Mouse (Mus musculus) hindbrain, embryonic 15.5 days (tissue): ENCODE measurements around the gene Gm37240. TPM values are rescaled to one million over a fixed set of nuclear protein-coding genes. Genes with fewer than 3 reads are reported as not detected.

Experiments
- ATAC-seq: fragments of 200-750 bp; cut with Nextera tagmentation; 2 replicates; pipeline ENCODE4 v1.8.0; 2017; ENCODE audit warnings: low read depth, moderate number of reproducible peaks, moderate TSS enrichment; ENCODE audit not compliant: low FRiP score
- H3K27ac ChIP-seq: fragments of 300-500 bp; sonication (generic); replicated peaks from 2 replicates; pipeline ENCODE4 v1.5.1; 2015; ENCODE audit warnings: mild to moderate bottlenecking, inconsistent platforms
- H3K27me3 ChIP-seq: fragments of 300-500 bp; sonication (generic); 2 replicates; pipeline ENCODE4 v1.6.1; 2015; ENCODE audit warnings: control low read depth, inconsistent platforms
- H3K36me3 ChIP-seq: fragments of 300-500 bp; sonication (generic); 2 replicates; pipeline ENCODE4 v1.6.1; 2015; ENCODE audit warnings: control low read depth, inconsistent platforms
- H3K4me1 ChIP-seq: fragments of 300-500 bp; sonication (generic); replicated peaks from 2 replicates; pipeline ENCODE4 v1.6.1; 2015; ENCODE audit warnings: control low read depth, inconsistent platforms
- H3K4me2 ChIP-seq: fragments of 300-500 bp; sonication (generic); 2 replicates; pipeline ENCODE4 v1.6.1; 2015; ENCODE audit warnings: moderate library complexity, mild to moderate bottlenecking, inconsistent platforms
- H3K4me3 ChIP-seq: fragments of 300-500 bp; sonication (generic); 2 replicates; pipeline ENCODE4 v1.5.1; 2015; ENCODE audit warnings: mild to moderate bottlenecking, inconsistent platforms
- H3K9ac ChIP-seq: fragments of 300-500 bp; sonication (generic); 2 replicates; pipeline ENCODE4 v1.6.1; 2015; ENCODE audit warnings: inconsistent platforms
- H3K9me3 ChIP-seq: fragments of 300-500 bp; sonication (generic); 2 replicates; pipeline ENCODE4 v1.6.1; 2016; ENCODE audit warnings: control low read depth, inconsistent platforms
- WGBS: fragments of 180-500 bp; shearing (Covaris S2); methylation state at CpG from one replicate; pipeline ENCODE4 v1.1.7; 2015; 5-methylcytosine and 5-hydroxymethylcytosine counted together
- polyA plus RNA-seq: library from polyadenylated mRNA; unstranded; fragments of >200 nt; fragmentation: Nextera tagmentation; extraction: Ambion mirVana; gene quantifications from 2 replicates; pipeline ENCODE4 v1.2.1, GENCODE M21; 2015

The Gm37240 gene
- polyA plus RNA-seq, 1 experiment from 2014 or later, result 0.87 TPM

GRCm38 (mm10) chr3:84497718-84498117 is 1389.6 kb downstream of the Gm37240 start:
- no peak for ATAC-seq

GRCm38 (mm10) chr3:84492657-84493056 is 1394.7 kb downstream of the Gm37240 start:
- 91% methylated on average over 8 of the region's 8 CpGs for WGBS
- H3K27me3 ChIP-seq, result no peaks in the 10 kb centered on the region
- no peak overlapping the region for H3K9ac ChIP-seq
- H3K9me3 ChIP-seq, result no peaks in the 10 kb centered on the region
- no peak overlapping the region for H3K4me3 ChIP-seq
- H3K36me3 ChIP-seq, result no peaks in the 10 kb centered on the region
- H3K4me1 ChIP-seq, result 0 out of 2 replicates have a peak, but pooled peaks cover 3% of the 10 kb centered on the region
- H3K27ac ChIP-seq, result no peak overlapping the region
- H3K4me2 ChIP-seq, result no peak overlapping the region
- ATAC-seq, result no peak

More at GRCm38 (mm10) chr3:84497718-84498117, 1389.6 kb downstream of the Gm37240 start:
- WGBS, result 75% methylated on average over 11 of the region's 11 CpGs
- Histone ChIP-seq H3K4me1 (no peaks in the 10 kb centered on the region), H3K36me3 (no peaks in the 10 kb centered on the region), H3K4me3 (no peak overlapping the region), H3K27me3 (no peaks in the 10 kb centered on the region), H3K4me2 (no peak overlapping the region), H3K27ac (no peak overlapping the region), H3K9ac (no peak overlapping the region), H3K9me3 (no peaks in the 10 kb centered on the region)

DNA sequence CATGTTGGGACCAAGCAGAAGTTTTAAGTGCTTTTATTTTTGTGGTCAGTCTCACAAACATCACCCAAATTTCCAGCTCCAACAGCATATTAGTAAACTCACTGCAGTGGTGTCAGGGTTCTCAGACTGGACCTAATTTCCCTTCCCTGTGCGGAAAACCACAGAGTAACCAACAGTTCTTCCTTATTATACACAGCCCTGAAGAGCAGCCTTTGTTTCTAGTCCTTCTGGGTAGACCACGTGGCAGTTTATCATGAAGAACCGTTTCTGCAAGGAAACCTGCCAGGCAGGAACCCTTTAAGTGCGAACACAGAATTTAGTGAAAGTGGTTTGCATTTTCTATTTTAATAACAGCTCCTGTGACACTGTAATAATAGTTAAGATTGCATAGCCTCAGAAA is 1395.2 kb downstream of the Gm37240 start:
- no peak for ATAC-seq
- WGBS, result 81% methylated on average over 4 of the region's 4 CpGs
- Histone ChIP-seq H3K4me1 (0 out of 2 replicates have a peak, but pooled peaks cover 3% of the 10 kb centered on the region), H3K4me3 (no peak overlapping the region), H3K27ac (no peak overlapping the region), H3K9ac (no peak overlapping the region), H3K9me3 (no peaks in the 10 kb centered on the region), H3K27me3 (no peaks in the 10 kb centered on the region), H3K36me3 (no peaks in the 10 kb centered on the region), H3K4me2 (no peak overlapping the region)

DNA sequence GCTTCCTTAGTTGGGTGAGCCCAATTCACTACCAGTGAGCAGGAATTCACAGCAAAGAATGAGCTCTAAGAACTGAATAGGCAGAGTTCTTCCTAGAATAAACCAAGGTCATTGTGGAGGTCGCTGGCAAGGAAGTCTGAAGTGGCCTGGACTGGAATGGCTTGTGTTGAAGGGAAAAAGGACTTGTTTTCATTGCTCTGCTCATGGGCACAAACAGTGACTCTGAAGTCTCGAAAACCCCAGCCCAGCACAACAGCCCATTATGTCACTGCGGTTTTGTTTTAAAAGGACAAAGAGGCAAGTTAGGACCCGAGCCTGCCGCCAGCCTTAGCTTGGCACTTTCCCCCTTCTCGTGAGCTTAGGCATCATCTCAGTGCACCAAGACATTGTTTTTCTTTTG is 1398.6 kb downstream of the Gm37240 start:
- no peak overlapping the region for H3K27ac ChIP-seq

GRCm38 (mm10) chr3:84484891-84485290 is 1402.4 kb downstream of the Gm37240 start:
- no peaks in the 10 kb centered on the region for H3K36me3 ChIP-seq
- no peak overlapping the region for H3K27ac ChIP-seq
- no peak for ATAC-seq
- 82% methylated on average over 3 of the region's 3 CpGs for WGBS
- H3K9me3 ChIP-seq, result no peaks in the 10 kb centered on the region
- no peak overlapping the region for H3K9ac ChIP-seq
- H3K4me1 ChIP-seq, result peaks cover 17% of the 10 kb centered on the region
- no peak overlapping the region for H3K4me2 ChIP-seq
- no peak overlapping the region for H3K4me3 ChIP-seq
- H3K27me3 ChIP-seq, result no peaks in the 10 kb centered on the region

More for the DNA sequence above, 1398.6 kb downstream of the Gm37240 start:
- no peak for ATAC-seq
- 37% methylated on average over 6 of the region's 6 CpGs for WGBS
- Histone ChIP-seq H3K4me2 (no peak overlapping the region), H3K27me3 (no peaks in the 10 kb centered on the region), H3K9ac (no peak overlapping the region), H3K4me1 (0 out of 2 replicates have a peak, but pooled peaks cover 3% of the 10 kb centered on the region), H3K9me3 (no peaks in the 10 kb centered on the region), H3K36me3 (no peaks in the 10 kb centered on the region), H3K4me3 (no peak overlapping the region)

- no peak overlapping the region for H3K4me3 ChIP-seq
- H3K9ac ChIP-seq, result no peak overlapping the region
- H3K27me3 ChIP-seq, result no peaks in the 10 kb centered on the region
- no peak overlapping the region for H3K27ac ChIP-seq
- ATAC-seq, result no peak
- WGBS, result 83% methylated on average over 4 of the region's 4 CpGs
- H3K4me2 ChIP-seq, result no peak overlapping the region
- H3K36me3 ChIP-seq, result no peaks in the 10 kb centered on the region
- H3K4me1 ChIP-seq, result peaks cover 21% of the 10 kb centered on the region
- no peaks in the 10 kb centered on the region for H3K9me3 ChIP-seq
Measured at GRCm38 (mm10) chr3:84484333-84484732, 1403.0 kb downstream of the Gm37240 start.

DNA sequence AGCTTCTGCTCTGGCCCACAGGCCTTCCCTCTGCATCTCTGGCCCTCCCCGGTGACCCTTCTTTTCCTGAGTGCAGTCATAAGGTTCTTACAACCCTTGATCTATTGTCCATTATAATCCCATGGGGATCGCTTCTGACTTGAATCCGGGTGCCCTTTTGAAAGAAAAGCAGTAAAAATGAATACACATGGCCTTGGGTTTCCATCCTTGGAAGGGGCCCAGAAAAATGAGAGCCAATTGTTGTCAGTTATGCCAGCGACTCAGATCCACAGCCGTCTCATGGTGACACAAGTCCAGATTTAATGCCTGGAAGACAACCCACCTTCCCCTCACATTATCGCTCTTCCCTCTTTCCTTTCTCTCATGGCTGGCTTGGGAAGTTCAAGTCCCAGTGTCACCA is 1405.2 kb downstream of the Gm37240 start:
- H3K36me3 ChIP-seq, result no peaks in the 10 kb centered on the region
- H3K27ac ChIP-seq, result no peak overlapping the region
- no peak overlapping the region for H3K4me3 ChIP-seq
- ATAC-seq, result no peak
- no peak overlapping the region for H3K4me2 ChIP-seq
- H3K9me3 ChIP-seq, result no peaks in the 10 kb centered on the region
- 69% methylated on average over 6 of the region's 6 CpGs for WGBS
- 0 out of 2 replicates have a peak, but pooled peaks cover 16% of the 10 kb centered on the region for H3K27me3 ChIP-seq
- H3K9ac ChIP-seq, result no peak overlapping the region
- peaks cover 34% of the 10 kb centered on the region for H3K4me1 ChIP-seq

DNA sequence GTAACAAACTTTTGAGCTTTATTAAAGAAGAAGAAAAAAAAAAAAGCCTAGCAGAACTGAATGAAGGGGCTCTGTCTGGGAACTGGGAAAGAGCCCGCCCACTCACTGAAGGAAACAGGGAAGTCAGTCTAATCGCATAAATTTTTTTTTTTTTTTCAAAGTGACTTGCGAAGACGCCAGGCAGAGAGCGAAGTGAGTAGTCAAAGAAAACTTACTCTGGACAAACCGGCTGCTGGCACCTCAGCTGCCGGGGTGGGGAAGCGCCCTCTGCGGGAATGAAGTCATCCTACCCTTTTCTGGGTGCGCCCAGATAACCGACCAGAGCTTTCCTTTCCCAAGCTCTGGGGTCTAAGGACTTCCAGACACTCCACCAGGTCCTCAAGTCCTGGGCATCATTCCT is 1406.2 kb downstream of the Gm37240 start:
- Histone ChIP-seq H3K4me1 (peaks cover 34% of the 10 kb centered on the region), H3K27me3 (0 out of 2 replicates have a peak, but pooled peaks cover 16% of the 10 kb centered on the region), H3K9ac (0 out of 2 replicates have a peak overlapping the region, but pooled peaks have one; percentile 75), H3K27ac (no peak overlapping the region), H3K4me3 (peak overlapping the region; percentile 80), H3K4me2 (peak overlapping the region; percentile 98), H3K9me3 (no peaks in the 10 kb centered on the region), H3K36me3 (no peaks in the 10 kb centered on the region)
- WGBS, result 2% methylated on average over 11 of the region's 11 CpGs
- no peak for ATAC-seq

DNA sequence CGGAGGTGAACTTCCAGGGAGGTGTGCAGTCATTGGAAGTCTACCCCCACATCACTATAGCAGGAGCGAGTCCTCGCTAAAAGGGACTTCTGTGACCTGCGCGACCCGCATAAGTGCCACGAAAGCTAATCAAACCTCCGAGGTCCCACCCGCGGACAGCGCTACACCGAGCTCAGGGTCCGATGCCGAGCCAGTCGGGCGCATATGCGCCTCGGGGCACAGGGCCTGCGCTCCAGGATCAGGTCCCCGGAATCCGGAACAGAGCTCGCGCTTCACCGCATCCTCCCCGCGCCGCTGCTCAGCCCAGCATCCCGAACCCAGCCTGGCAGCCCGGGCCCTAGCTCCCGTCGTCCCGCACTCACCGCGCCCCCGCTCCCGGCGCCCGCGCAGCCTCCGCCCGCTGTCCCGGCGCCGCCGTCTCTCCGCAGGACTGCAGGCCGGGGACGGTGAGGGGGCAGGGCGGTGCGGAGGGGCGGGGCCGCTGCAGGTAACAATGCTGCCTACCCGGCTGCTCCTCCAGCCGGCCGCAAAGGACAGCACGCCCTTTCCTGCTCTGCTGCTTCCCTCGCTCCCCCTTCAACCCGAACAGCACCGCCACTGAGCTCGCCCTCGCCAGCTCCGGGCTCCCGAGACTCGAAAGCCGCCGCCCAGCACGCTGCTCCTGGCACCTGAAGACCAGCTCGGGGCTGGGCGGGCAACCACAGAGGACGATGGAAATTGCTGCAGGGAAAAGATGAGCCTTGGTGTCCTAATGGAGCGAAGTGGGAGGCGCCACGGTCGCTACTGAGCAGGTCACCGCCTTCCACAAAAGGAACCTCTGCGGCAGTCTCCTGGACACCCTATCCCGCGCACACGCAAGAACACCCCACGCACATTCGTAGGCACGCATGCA is 1407.1 kb downstream of the Gm37240 start, which contains the start of gene Fhdc1:
Fhdc1 (minus strand) TSS at position 424 of the 892 bp plus-strand sequence.
- H3K27ac ChIP-seq, result peak within 1 kb of the TSS; percentile 75
- WGBS, result under 1% methylated on average over 70 of the region's 82 CpGs
- peak; percentile 81 for ATAC-seq
- 0 out of 2 replicates have a peak, but pooled peaks cover 18% of the 10 kb centered on the region for H3K27me3 ChIP-seq
- peak within 1 kb of the TSS; percentile 98 for H3K4me2 ChIP-seq
- peak within 1 kb of the TSS; percentile 80 for H3K4me3 ChIP-seq
- peaks cover 34% of the 10 kb centered on the region for H3K4me1 ChIP-seq
- H3K9me3 ChIP-seq, result no peaks in the 10 kb centered on the region
- peak within 1 kb of the TSS; percentile 75 for H3K9ac ChIP-seq
- H3K36me3 ChIP-seq, result no peaks in the 10 kb centered on the region

GRCm38 (mm10) chr3:84479293-84480005 is 1407.9 kb downstream of the Gm37240 start:
- Histone ChIP-seq H3K4me2 (peak overlapping the region; percentile 98), H3K4me3 (peak overlapping the region; percentile 80), H3K9me3 (no peaks in the 10 kb centered on the region), H3K27me3 (0 out of 2 replicates have a peak, but pooled peaks cover 18% of the 10 kb centered on the region), H3K9ac (peak overlapping the region; percentile 75), H3K4me1 (peaks cover 34% of the 10 kb centered on the region), H3K27ac (peak overlapping the region; percentile 75; the same call in 1 of the 2 replicates), H3K36me3 (no peaks in the 10 kb centered on the region)
- ATAC-seq, result peak; percentile 43
- WGBS, result under 1% methylated on average over 61 of the region's 61 CpGs

DNA sequence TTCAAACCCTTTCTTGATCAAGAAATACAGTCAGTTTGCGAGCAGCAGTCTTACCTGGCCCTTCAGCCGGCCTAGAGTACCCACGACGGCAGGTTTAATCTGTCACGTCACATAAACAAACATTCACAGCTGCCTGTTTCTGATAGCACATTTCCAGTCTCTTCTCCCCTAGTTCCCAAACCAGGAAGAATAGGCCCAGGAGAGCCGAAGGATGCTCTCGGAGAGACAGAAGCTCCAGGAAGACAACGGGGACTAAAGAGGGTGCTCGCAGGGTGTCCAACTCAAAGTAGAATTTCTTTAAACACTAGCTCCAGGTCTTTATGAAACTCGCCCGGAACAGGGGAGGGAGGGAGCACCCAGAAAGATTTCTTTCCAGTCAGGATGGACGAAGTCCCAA is 1408.4 kb downstream of the Gm37240 start:
- Histone ChIP-seq H3K27ac (no peak overlapping the region), H3K9ac (peak overlapping the region; percentile 75), H3K4me1 (peaks cover 34% of the 10 kb centered on the region), H3K4me3 (peak overlapping the region; percentile 80), H3K4me2 (peak overlapping the region; percentile 98), H3K27me3 (0 out of 2 replicates have a peak, but pooled peaks cover 18% of the 10 kb centered on the region), H3K36me3 (no peaks in the 10 kb centered on the region), H3K9me3 (no peaks in the 10 kb centered on the region)
- ATAC-seq, result no peak
- WGBS, result 4% methylated on average over 12 of the region's 12 CpGs

GRCm38 (mm10) chr3:84478195-84478594 is 1409.1 kb downstream of the Gm37240 start:
- no peak for ATAC-seq
- 8% methylated on average over 7 of the region's 7 CpGs for WGBS

More at GRCm38 (mm10) chr3:84478195-84478594, 1409.1 kb downstream of the Gm37240 start:
- Histone ChIP-seq H3K9me3 (no peaks in the 10 kb centered on the region), H3K9ac (no peak overlapping the region), H3K4me1 (peaks cover 39% of the 10 kb centered on the region), H3K27ac (no peak overlapping the region), H3K27me3 (0 out of 2 replicates have a peak, but pooled peaks cover 18% of the 10 kb centered on the region), H3K36me3 (no peaks in the 10 kb centered on the region), H3K4me2 (peak overlapping the region; percentile 98), H3K4me3 (peak overlapping the region; percentile 80)
